Mouse (Mus musculus) limb, embryonic 13.5 days (tissue): Measurements from ENCODE around the gene Tbcd. TPM values are rescaled to one million over a fixed set of nuclear protein-coding genes. Genes with fewer than 3 reads are reported as not detected.

Experiments
- ATAC-seq: fragments of 200-750 bp; cut with Nextera tagmentation; 2 replicates; pipeline ENCODE4 v1.8.0; 2017; ENCODE audit warnings: low read depth, moderate number of reproducible peaks, moderate TSS enrichment; ENCODE audit not compliant: low FRiP score
- H3K27ac ChIP-seq: fragments of 300-500 bp; sonication (generic); 2 replicates; pipeline ENCODE4 v1.5.1; 2015; ENCODE audit warnings: inconsistent platforms, mild to moderate bottlenecking, moderate library complexity
- H3K27me3 ChIP-seq: fragments of 300-500 bp; sonication (generic); 2 replicates; pipeline ENCODE4 v1.6.1; 2015; ENCODE audit warnings: mild to moderate bottlenecking, inconsistent platforms
- H3K36me3 ChIP-seq: fragments of 300-500 bp; sonication (generic); 2 replicates; pipeline ENCODE4 v1.6.1; 2015; ENCODE audit warnings: inconsistent platforms, mild to moderate bottlenecking, moderate library complexity
- H3K4me1 ChIP-seq: fragments of 300-500 bp; sonication (generic); 2 replicates; pipeline ENCODE4 v1.6.1; 2015; ENCODE audit warnings: inconsistent platforms
- H3K4me2 ChIP-seq: fragments of 300-500 bp; sonication (generic); replicated peaks from 2 replicates; pipeline ENCODE4 v1.6.1; 2015; ENCODE audit warnings: inconsistent platforms, mild to moderate bottlenecking, moderate library complexity
- H3K4me3 ChIP-seq: fragments of 300-500 bp; sonication (generic); 2 replicates; pipeline ENCODE4 v1.5.1; 2015; ENCODE audit warnings: moderate library complexity, mild to moderate bottlenecking, inconsistent platforms
- H3K9ac ChIP-seq: fragments of 300-500 bp; sonication (generic); 2 replicates; pipeline ENCODE4 v1.6.1; 2015; ENCODE audit warnings: mild to moderate bottlenecking, inconsistent platforms
- H3K9me3 ChIP-seq: fragments of 300-500 bp; sonication (generic); 2 replicates; pipeline ENCODE4 v1.6.1; 2016; ENCODE audit warnings: inconsistent platforms
- WGBS: fragments of 180-500 bp; shearing (Covaris S2); methylation state at CpG from one replicate; pipeline ENCODE4 v1.1.7; 2015; 5-methylcytosine and 5-hydroxymethylcytosine counted together
- polyA plus RNA-seq: library from polyadenylated mRNA; unstranded; fragments of >200 nt; fragmentation: Nextera tagmentation; extraction: Ambion mirVana; gene quantifications from 2 replicates; pipeline ENCODE4 v1.2.1, GENCODE M21; 2015

The Tbcd gene
- polyA plus RNA-seq, 1 experiment from 2014 or later = 42.3 TPM

DNA sequence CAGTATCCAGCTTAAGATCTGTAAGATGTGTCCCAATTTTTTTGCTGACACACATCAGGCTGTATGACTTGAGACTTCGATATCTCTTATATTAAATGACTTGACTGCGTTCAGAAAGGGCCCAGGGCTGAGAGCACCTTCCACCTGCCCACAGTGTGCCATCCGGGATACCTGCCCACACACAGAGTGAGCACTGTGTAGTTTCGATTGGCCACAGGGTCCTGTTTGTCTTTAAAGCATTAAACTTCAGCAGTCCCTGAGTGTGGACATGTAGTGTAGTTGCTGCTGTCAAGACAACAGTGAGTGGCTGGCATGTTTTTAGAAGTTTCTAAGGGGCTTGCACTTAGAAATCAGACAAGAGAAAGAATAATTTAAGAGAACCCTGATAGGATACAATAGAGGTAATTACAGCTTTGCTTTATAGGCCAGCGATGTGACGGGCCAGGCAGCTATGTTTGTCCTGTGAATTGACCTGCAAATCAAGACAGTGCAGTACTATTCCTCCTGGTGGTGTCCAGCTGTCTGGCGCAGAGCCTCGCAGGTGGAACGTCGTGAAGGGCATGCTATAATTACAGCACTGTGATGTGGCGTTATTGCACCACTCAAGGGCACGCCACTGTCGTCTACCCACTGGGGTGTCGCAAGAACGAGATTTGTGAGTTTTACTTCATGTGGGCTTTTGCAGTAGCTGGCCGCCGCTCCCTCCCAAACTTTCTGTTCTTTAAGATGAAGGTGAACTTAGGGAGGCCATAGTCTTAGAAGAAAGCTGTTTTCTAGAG, 66.1 kb downstream of the Tbcd start:
- no peaks in the 10 kb centered on the region for H3K27me3 ChIP-seq
- H3K4me2 ChIP-seq = no peak overlapping the region
- no peaks in the 10 kb centered on the region for H3K9me3 ChIP-seq
- H3K9ac ChIP-seq = no peak overlapping the region
- no peak for ATAC-seq
- WGBS = 73% methylated on average over 17 of the region's 17 CpGs
- peaks cover 45% of the 10 kb centered on the region for H3K4me1 ChIP-seq
- H3K27ac ChIP-seq = no peak overlapping the region
- H3K36me3 ChIP-seq = 0 out of 2 replicates have a peak, but pooled peaks cover 3% of the 10 kb centered on the region
- H3K4me3 ChIP-seq = no peak overlapping the region

DNA sequence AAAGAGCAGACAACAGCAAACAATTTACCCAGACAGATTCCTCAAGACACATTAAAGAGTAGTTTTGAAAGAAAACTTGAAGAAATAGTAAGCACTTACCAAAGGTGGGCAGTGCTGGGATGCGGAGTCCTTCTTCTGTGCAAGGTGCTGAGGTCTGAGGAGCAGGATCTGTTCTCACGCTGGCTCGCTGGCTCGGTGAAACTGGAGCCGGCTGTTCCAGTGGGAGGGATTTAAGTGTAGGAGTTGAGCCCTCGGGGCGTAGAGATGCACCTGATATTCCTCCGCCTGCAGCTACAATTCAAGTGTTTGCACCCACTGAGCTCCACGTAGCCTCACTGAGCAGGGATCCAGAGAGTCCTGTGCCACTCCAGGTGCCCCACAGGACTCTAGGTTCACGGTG, 67.4 kb downstream of the Tbcd start, which contains the start of gene Zfp750:
Gene Zfp750, minus strand, starts transcription at position 203 of the 400 bp plus-strand sequence.
- Histone ChIP-seq H3K4me1 (peaks cover 41% of the 10 kb centered on the region), H3K27me3 (no peaks in the 10 kb centered on the region), H3K9ac (no peak within 1 kb of the TSS), H3K36me3 (0 out of 2 replicates have a peak, but pooled peaks cover under 1% of the 10 kb centered on the region), H3K4me2 (no peak within 1 kb of the TSS), H3K27ac (no peak within 1 kb of the TSS; the same call in 1 of the 2 replicates), H3K9me3 (no peaks in the 10 kb centered on the region), H3K4me3 (no peak within 1 kb of the TSS)
- ATAC-seq = no peak
- 41% methylated on average over 10 of the region's 10 CpGs for WGBS

DNA sequence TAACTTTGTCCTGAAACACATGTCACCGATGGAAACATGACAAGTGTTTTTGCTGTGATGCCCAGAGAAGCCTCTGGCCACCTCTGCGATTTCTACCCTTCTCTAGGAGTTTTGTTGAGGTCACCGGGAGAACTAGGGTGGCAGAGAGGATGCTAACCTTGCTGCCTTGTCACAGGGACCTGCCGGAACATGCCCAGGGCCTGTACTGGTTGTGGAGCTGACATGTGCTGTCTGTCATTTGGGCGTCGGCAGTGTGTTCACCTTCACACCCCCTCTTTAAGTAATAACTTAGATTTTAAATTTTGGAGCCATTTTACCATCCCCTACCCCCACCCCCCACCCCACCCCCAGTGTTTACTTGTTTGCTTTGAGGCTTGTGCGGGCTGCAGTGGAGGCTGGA, 68.0 kb downstream of the Tbcd start:
- Histone ChIP-seq H3K9me3 (no peaks in the 10 kb centered on the region), H3K27ac (no peak overlapping the region; the same call in 1 of the 2 replicates), H3K9ac (no peak overlapping the region), H3K27me3 (no peaks in the 10 kb centered on the region), H3K4me2 (no peak overlapping the region), H3K4me3 (no peak overlapping the region), H3K36me3 (no peaks in the 10 kb centered on the region), H3K4me1 (peaks cover 41% of the 10 kb centered on the region)
- 79% methylated on average over 7 of the region's 7 CpGs for WGBS
- ATAC-seq = no peak

DNA sequence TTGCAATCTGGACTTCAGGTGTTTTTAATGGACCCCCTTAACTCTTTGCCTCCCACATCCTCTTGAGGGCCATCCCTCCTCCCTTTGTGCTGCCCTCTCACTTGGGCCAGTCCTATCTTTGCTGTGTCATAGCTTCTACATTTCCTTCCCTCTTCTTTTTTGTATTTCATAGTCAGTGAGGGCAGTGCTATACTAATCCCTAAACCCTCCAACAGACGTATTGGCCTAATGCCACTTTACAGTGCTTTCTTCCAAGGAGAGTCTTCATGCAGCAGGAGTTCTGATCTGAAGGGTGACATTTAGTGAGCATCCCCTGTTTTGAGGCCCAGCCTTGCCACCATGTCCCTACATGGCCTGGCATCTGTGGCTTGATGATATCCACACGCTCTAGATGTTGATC, 69.0 kb downstream of the Tbcd start:
- Histone ChIP-seq H3K27ac (no peak overlapping the region), H3K4me1 (peaks cover 41% of the 10 kb centered on the region), H3K9me3 (no peaks in the 10 kb centered on the region), H3K4me2 (no peak overlapping the region), H3K27me3 (no peaks in the 10 kb centered on the region), H3K36me3 (no peaks in the 10 kb centered on the region), H3K4me3 (no peak overlapping the region), H3K9ac (no peak overlapping the region)
- no peak for ATAC-seq
- 80% methylated on average over 2 of the region's 2 CpGs for WGBS

DNA sequence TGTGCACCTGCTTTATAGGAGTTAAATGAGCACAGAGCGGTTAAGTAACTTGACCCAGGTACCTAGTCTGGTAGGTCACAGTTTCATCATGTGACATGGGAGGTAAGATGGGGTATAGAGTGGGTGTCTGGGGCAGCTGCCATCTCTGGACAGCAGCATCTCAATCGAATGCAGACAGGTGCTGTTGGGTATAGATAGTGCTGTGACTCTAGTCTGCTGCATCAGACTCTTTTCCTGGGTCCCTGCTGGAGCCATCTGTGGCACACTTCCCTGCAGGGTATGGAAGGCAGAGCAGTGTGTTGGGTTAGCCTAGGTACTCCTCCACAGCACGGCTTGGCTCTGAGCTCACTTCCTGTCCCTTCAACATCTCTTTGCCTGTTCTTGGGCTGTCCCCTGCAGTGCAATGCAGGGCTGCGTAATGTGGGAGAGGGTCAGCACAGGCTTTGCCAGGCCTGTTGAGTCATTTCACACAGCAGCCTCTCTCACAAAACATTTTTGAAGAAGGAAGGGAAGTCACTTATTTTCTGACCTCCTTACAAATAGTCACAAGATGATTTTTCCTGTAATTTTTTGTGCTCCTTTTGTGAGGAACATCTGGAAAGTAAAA, 70.5 kb downstream of the Tbcd start:
- no peaks in the 10 kb centered on the region for H3K9me3 ChIP-seq
- ATAC-seq = no peak
- peaks cover 27% of the 10 kb centered on the region for H3K4me1 ChIP-seq
- no peak overlapping the region for H3K4me2 ChIP-seq
- WGBS = 79% methylated on average over 4 of the region's 4 CpGs
- H3K36me3 ChIP-seq = no peaks in the 10 kb centered on the region
- H3K4me3 ChIP-seq = no peak overlapping the region
- no peaks in the 10 kb centered on the region for H3K27me3 ChIP-seq
- no peak overlapping the region for H3K27ac ChIP-seq
- H3K9ac ChIP-seq = no peak overlapping the region

DNA sequence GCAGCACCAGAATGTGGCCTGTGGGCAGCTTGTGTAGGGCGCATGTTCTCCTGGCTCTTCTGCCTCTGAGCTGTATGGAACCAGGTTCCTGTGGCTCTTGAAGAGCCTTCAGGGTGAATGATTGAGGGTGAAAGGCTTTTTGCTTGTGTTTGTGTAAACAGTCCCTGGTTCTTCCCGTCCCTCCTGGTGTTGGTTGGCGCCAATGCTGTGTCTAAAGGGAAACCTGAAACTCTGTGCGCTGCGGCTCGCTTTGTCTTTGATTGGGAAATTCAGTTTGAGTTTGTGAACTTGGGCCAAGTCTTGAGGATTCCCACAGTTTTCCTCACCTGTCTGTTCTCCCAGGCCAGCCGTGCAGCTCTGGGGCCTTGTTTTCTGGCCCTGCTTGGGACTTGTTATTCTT, 72.4 kb downstream of the Tbcd start:
- no peak overlapping the region for H3K4me3 ChIP-seq
- no peak overlapping the region for H3K27ac ChIP-seq
- no peak overlapping the region for H3K9ac ChIP-seq
- H3K27me3 ChIP-seq = no peaks in the 10 kb centered on the region
- H3K9me3 ChIP-seq = no peaks in the 10 kb centered on the region
- H3K36me3 ChIP-seq = no peaks in the 10 kb centered on the region
- no peak overlapping the region for H3K4me2 ChIP-seq
- ATAC-seq = no peak
- peaks cover 15% of the 10 kb centered on the region for H3K4me1 ChIP-seq
- 86% methylated on average over 7 of the region's 7 CpGs for WGBS

DNA sequence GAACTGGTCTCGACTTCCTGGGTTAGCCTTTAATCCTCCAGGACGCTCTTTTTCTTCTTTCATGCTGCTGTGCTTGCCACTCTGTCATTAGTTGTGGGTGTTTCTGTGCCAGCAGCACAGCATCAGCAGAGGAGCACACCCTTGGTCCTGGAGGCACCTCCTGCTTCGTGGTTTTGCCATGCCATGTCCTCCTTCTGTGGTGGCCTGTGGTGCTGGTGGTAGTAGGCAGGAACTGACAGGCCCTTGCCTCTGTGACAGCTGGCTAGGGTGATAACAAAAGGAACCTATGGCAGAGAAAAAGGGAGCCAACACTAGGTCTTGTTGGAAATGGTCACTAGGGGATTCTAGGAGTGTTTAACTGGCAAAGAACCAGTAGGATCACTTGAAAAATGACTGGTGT, 78.0 kb downstream of the Tbcd start:
- Histone ChIP-seq H3K9ac (no peak overlapping the region), H3K36me3 (no peaks in the 10 kb centered on the region), H3K4me3 (no peak overlapping the region), H3K9me3 (no peaks in the 10 kb centered on the region), H3K27me3 (no peaks in the 10 kb centered on the region), H3K4me2 (no peak overlapping the region), H3K27ac (no peak overlapping the region), H3K4me1 (peaks cover 16% of the 10 kb centered on the region)
- no peak for ATAC-seq
- WGBS = 94% methylated on average over 3 of the region's 3 CpGs

DNA sequence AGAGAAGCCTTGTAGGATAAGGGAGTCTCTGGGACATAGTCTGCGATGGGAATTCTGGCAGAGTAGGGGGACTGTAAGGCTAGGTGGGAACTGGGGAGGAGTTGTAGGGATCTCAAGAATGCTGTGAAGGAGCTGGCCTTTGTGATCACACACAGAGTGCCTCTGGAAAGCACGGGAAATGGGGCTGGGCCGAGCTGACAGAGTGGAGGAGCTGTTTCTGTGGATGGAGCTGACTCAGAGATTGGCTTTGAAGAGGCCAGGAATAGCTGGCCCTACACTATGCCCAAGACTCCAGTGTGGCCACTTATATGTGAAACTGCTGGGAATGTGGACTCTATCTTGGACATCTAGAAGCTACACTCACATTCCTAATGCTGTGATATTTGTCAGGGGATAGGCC, 84.8 kb downstream of the Tbcd start:
- ATAC-seq = no peak
- peaks cover 6% of the 10 kb centered on the region; the same call in 1 of the 2 replicates for H3K36me3 ChIP-seq
- no peak overlapping the region for H3K4me3 ChIP-seq
- no peak overlapping the region; the same call in 1 of the 2 replicates for H3K27ac ChIP-seq
- H3K9me3 ChIP-seq = no peaks in the 10 kb centered on the region
- WGBS = 33% methylated on average over 3 of the region's 3 CpGs
- H3K27me3 ChIP-seq = no peaks in the 10 kb centered on the region
- H3K4me2 ChIP-seq = no peak overlapping the region
- H3K9ac ChIP-seq = no peak overlapping the region
- H3K4me1 ChIP-seq = peaks cover 32% of the 10 kb centered on the region

DNA sequence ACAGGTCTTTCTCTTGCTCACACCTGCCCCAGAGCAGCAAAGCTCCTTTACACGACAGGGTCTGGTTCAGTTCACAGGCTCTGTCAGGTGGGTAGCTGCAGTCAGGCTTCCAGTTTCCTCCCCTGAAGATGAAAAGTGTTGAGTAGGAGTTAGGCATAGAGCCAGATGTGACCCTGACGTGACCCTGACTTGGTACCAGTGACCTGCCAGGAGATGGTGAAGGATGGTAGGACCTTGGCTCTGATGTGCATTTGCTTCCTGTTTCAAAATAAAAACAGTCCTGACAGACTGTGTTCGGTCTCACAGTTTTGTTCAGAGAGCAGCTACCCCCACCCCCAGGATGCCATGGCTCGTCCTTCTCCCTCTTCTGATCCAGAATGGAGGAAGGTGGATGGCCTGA, 90.7 kb downstream of the Tbcd start:
- Histone ChIP-seq H3K4me3 (no peak overlapping the region), H3K4me1 (peaks cover 19% of the 10 kb centered on the region), H3K9me3 (no peaks in the 10 kb centered on the region), H3K4me2 (no peak overlapping the region), H3K27me3 (no peaks in the 10 kb centered on the region), H3K27ac (no peak overlapping the region), H3K9ac (no peak overlapping the region), H3K36me3 (peaks cover 11% of the 10 kb centered on the region)
- no peak for ATAC-seq
- 68% methylated on average over 4 of the region's 4 CpGs for WGBS

DNA sequence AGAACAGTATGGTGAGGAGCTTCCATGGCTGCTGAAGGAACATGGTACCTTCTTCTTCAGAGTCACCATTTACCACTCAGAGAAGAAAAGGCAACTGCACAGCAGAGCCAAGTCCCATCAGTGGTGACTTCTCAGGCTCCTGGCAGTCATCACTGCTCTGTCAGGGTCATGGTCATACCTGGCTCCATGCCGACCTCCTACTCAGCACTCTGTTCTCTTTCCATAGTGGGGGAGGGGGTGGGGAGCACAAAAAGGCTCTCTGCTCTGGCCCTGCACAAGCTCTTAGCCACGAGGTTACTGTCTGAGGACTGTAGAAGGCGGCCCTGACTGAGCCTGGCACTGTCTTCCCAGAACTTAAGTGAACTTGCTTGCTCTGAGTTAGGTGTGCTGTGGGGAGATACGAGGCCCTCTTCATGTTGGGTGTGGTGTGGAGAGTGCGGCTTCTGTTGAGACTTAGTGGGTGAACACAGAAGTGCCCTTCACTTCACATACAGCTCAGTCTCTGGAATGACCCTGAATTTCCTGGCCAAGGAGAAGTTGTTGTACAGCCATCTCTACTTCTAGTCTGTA, 91.6 kb downstream of the Tbcd start:
- 86% methylated on average over 5 of the region's 5 CpGs for WGBS
- Histone ChIP-seq H3K4me1 (peaks cover 19% of the 10 kb centered on the region), H3K9me3 (no peaks in the 10 kb centered on the region), H3K27ac (no peak overlapping the region), H3K36me3 (peaks cover 11% of the 10 kb centered on the region), H3K4me2 (no peak overlapping the region), H3K4me3 (no peak overlapping the region), H3K27me3 (no peaks in the 10 kb centered on the region), H3K9ac (no peak overlapping the region)
- ATAC-seq = no peak

DNA sequence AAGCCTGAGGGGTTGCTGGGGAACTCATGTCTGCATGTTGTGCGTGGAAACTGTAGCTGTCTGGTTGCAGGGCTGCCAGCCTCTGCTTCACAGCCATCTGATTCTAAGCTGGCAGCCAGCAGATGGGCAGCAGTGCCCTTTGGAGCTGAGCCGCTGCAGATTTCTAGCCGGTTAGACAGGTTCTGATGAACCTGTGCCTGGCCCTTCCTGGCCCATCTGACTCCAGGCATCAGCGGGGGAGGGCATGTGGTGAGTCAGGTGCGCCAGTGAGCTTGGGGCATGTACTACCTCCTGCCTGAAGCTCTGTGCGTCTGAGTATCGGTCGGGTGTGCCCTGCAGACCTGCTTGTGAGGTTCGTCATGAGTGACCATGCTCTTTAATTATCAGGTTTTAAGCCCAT, 92.2 kb downstream of the Tbcd start:
- Histone ChIP-seq H3K4me3 (no peak overlapping the region), H3K9ac (no peak overlapping the region), H3K27ac (no peak overlapping the region; the same call in 1 of the 2 replicates), H3K27me3 (no peaks in the 10 kb centered on the region), H3K9me3 (no peaks in the 10 kb centered on the region), H3K4me1 (peaks cover 21% of the 10 kb centered on the region), H3K36me3 (peaks cover 11% of the 10 kb centered on the region), H3K4me2 (no peak overlapping the region)
- 80% methylated on average over 9 of the region's 9 CpGs for WGBS
- ATAC-seq = no peak

DNA sequence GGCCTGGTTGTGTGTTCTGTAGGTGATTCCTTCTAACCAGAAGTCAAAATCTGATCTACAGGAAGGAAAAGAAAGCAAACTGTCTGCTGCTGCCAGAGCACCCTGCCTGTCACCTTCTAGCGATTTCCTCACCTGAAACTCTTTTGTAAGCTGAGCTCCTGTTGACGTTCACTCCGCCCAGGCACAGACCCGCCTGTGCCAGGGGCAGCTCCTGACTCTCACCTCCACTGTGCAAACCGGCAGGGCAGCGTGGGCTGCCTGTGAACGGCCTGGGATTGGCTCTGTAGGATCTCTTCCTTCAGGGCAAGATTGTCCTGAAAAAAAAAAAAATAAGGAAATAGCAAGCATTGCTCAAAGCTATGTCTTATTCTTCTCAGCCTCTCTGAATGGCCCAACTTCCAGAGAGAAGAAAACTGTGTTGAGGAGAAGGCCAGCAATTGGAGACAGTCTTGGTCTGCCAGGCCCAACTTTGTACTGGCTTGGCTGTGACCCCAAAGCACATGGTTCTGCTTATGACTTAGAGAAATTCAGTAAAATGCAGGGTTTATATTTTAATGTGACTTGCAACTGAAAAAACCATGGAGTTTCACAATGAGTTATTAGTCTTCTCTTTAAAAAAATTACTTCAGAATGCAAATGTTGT, 93.1 kb downstream of the Tbcd start:
- Histone ChIP-seq H3K36me3 (peaks cover 11% of the 10 kb centered on the region), H3K4me3 (no peak overlapping the region), H3K9ac (no peak overlapping the region), H3K9me3 (no peaks in the 10 kb centered on the region), H3K27ac (peak overlapping the region; percentile 59), H3K4me2 (no peak overlapping the region), H3K4me1 (peaks cover 31% of the 10 kb centered on the region), H3K27me3 (no peaks in the 10 kb centered on the region)
- ATAC-seq = no peak
- WGBS = 51% methylated on average over 7 of the region's 7 CpGs
